Mouse (Mus musculus) skeletal muscle tissue, adult 2 months (tissue): ENCODE data around the gene Urm1.

ENCODE experiments used
- DNase-seq: peaks from one replicate; pipeline ENCODE4 v3.0.0-alpha.2; 2012; ENCODE audit warnings: low read depth, low spot score

Urm1 gene

DNA sequence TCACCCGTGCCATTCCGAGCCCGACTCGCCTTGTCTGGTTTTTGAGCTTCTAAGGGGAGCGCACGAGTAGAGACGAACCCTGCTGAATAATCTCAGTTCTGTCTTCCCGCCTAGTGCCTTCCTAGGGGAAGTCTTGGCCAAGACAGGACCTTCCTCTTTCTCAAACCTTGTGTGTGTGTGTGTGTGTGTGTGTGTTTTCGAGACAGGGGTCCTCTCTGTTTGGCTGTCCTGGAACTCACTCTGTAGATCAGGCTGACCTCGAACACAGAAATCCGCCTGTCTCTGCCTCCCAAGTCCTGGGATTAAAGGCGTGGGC lies 7.8 kb downstream of the Urm1 start:
- no peak for DNase-seq

- no peak for DNase-seq
These were observed 11.2 kb downstream of the Urm1 start for GRCm38 (mm10) chr2:29831106-29831505.

GRCm38 (mm10) chr2:29833796-29834195 lies 13.9 kb downstream of the Urm1 start:
- DNase-seq, result no peak

DNA sequence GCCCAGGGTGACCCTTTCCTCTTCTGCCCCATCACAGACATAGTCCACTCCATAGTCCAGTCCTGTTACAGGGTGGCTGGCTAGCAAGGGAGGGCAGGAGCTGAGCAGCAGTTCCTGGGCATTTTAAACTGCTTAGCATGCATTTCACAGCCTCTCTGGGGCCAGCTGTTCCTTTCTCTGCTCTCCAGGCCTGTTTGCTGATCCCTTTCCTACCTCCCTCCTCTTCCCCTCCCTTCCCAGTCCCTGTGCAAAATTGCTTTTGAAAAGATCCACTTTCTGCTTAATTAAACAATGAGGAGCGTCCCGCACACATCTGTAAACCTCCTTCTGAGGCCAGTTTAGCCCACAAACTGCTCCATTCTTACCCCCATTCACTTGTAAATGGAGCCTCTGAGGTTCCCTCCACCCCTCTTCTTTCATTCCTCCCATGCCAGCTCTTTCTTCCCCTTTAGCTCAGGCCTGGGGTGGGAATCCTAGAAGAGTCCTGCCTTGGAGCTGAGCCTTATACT lies 15.6 kb downstream of the Urm1 start:
- no peak for DNase-seq

DNA sequence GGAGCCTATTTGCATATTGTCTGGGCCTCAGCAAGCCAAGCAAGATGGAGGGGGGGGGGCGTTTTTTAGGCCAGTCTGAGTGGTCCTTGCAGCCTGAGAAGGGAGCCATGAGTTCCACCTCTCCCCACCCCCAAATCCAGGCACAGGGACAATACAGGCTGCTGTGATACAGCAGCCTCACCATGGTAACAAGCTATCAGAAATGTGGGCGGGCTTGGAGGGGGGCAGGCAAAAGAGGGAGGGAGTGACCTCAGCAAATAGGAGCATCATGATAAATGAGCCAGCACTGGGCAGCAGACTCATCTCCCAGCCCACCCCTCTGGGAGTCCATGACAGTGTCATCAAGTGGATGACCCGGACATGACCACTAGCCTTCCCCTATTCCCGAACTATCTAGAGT lies 19.6 kb downstream of the Urm1 start:
- DNase-seq, result no peak

DNA sequence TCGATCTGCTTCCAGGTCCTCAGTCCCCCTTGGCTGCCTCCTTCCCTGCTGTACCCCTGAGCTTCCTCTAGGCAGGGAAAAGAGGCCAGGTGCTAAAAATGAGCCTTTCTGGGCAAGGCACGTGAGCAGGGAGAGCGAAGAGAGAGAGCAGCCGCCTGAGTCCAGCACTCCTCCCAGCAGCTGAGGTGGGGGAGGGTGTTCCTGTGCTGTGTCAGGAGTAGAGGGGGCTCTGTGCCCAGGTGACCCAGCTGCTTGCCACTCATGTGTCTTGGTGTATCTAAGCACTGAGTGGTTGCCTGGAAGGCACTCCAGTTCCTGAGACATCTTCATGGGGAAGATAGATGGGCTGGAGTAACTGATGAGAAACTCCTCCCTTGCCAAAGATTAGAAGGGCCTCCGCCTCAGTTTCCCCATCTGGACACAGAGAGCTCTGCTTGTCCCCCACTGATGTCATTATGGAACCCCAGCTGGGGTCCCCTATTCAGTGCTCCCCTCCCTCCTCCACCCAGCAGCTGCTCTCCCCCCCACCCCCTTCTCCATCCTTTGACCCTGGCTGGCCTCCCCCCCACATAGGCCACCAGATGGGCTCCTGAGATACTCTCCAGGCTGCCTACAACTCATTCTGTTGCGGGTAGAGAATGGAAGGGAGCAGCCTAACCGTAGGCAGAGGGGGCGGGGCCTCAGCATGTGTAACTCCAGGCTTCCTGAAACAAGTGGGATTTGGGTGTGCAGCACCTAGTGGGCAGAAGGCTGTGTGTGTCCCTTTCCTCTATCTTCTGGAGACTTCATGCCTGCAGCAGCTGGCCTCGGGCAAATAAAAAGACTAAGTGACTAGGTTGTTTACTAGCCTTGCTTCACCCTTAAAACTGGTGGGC lies 23.6 kb downstream of the Urm1 start:
- DNase-seq, result no peak

DNA sequence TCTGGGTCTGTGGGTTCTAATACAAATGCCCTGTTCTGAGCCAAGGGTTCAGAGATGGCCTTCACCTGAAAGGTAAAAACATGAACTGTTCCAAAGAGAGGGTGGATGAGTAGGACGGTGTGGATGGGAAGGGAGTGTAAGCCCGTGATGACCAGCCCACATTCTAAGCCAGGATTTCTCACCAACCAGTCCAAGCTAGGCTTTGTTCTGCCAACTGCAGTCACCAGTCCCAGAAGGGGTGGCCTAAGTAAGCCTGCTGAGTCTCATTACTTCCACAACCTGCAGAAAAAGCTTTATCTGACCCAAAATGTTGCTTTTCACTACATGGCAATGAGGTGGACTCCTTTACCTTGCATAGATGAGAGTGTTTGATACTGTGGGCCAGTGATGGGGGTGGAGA lies 24.2 kb downstream of the Urm1 start:
- no peak for DNase-seq

- DNase-seq, result no peak
These were observed 24.8 kb downstream of the Urm1 start for GRCm38 (mm10) chr2:29844661-29845060.

GRCm38 (mm10) chr2:29845636-29846035 lies 25.8 kb downstream of the Urm1 start:
- DNase-seq, result no peak

DNA sequence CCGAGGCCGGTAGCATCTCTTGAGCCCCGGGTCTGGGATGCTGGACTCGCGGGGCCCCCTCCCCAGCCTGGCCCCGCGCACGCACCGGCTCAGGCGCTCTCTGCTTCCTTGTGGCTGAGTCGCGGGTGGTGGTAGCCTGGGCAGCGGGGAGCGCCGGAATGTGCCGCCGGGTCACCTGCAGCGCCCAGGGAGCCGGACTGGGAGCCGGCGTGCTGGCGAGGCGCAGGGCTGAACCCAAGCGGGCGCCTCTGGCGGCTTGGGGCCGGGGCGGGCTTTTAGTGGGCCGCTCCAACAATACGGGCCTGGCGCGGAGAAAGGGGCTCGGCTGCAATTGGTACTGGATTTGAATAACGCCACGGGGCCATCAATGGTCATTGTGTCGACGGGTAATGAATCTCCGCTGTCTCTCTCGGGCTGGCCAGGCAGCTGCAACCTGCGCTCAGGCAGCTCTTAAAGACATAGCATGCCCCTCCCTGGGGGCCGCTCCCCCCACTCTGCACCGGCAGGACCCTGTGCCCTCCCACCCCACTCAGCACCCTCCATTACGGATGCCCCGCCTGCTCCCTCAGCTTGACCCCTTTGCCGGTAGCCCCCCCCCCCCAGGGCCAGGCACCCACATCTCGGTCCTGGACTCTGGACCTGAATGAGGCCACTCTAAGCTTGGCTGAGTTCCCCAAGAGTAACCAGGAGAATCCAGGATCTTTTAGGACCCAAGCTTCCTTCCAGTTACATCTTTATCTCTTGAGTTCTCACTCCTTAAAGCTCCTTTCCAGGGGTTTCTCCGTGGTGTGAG lies 26.4 kb downstream of the Urm1 start:
- no peak for DNase-seq

GRCm38 (mm10) chr2:29846911-29847310 lies 27.0 kb downstream of the Urm1 start:
- no peak for DNase-seq

GRCm38 (mm10) chr2:29849041-29849440 lies 29.2 kb downstream of the Urm1 start:
- no peak for DNase-seq

DNA sequence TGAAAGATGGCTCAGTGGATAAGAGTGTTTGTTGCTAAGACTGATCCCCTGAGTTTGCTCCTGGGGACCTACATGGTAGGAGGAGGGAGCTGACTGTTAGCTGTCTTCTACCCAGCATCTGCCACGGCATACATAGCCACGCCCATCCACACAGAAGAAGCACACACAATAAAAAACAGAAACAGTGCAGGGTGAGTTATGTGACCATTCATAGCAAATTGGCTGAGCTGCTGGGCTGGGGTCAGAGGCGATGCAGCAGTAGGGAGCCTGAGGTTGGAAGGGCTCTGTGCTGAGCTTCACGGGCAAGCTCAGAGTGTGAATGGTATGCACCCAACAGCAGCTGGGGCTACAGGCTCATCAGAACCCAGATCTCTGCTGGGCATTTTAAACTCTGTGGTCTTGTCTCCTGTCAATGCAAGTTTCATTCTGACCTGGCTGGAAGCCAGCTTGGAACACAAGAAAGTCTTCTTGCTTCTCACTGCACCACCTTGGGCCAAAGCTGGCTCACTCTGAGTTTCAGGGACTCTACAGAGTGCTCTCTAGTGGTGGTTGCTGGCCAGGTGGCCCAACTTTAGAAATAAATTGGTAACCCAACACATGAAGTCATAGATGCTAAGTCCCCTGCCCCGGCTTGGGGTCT lies 30.1 kb downstream of the Urm1 start:
- no peak for DNase-seq

DNA sequence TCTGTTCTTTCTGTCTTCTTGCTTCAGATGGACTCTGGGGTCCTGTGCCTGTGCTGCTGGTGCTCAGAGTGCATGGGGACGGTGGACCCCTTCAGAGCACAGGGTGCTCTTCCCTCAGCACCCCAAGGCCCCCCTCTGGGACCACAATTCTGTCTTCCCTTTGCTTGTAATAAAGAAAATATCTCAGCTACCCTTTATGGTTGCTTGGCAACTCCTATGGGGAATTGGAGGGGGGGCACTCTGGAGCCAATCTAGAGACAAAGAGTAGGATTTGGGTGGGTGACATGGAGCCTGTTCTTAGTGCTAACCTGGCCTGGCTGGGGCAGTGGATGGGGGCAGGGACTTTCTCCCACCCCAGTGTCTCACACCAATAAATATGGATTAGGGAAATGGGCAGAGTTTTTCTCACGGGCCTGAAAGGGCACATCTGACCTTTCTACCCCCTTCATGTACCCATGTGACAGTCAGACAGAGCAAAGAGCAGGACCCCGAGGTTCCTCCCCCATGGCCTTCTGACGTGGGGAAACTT lies 33.1 kb downstream of the Urm1 start:
- DNase-seq, result no peak

GRCm38 (mm10) chr2:29853736-29854135 lies 33.9 kb downstream of the Urm1 start:
- DNase-seq, result no peak

DNA sequence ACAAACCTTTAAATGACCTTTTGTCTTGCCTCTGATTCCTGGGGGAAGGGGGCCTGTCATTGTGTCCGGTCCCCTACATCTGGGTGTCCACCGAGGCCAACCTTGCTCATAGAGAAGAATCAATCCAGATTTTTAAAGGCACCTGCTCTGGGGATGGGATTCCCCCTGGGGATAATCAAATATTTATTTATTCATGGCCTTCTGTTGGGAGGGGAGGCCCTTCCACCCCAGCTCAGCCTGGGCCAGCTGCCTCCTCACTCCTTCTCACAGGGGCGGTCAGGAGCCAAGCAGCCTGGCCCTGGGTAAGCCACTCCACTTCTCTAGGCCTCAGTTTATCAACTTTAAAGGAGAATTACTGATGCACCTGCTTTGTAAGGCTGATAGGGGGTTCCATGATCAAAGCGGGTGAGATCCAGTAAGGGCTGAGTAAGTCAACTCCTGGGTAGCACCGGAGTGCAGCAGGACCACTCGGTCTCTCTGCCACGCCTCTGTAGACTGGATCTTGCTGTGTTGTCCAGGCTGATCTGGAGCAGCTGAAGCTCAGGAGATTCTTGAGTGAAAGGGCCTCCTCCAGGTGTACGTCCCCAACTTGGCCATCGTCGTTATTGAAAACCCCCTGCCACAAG lies 35.8 kb downstream of the Urm1 start:
- DNase-seq, result no peak

- no peak for DNase-seq
These were observed 36.8 kb downstream of the Urm1 start for GRCm38 (mm10) chr2:29856451-29857260.

- no peak for DNase-seq
These were observed 37.5 kb downstream of the Urm1 start for GRCm38 (mm10) chr2:29857341-29857740.

DNA sequence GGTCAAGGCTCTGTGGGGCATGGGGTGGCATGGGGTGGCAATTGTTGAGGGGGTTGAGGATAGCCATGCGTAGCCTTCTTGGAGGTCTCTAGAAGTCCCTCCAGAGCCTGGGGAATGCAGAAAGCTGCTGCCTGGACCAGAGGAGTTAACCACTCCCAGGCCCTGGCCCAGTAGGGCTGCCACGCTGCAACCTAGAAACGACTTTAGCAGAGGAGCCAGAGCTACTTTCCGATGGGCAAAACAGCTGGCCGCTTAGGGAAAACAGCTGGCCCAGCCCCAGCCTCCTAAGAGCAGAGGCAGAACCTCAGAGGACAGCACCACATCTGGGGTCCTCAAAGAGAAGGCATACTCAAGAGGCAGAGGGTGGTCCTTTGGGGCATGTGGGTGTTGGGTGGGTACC lies 38.1 kb downstream of the Urm1 start:
- no peak for DNase-seq

- no peak for DNase-seq
These were observed 39.0 kb downstream of the Urm1 start for GRCm38 (mm10) chr2:29858748-29859473.
